Mouse (Mus musculus) MEL (cell line): Measurements from ENCODE around the gene Ednra.

Experiments
- CTCF ChIP-seq, 3 experiments: IDR thresholded peaks in 2 of 3; conservative IDR thresholded peaks in 1 of 3; 2 replicates each; pipeline ENCODE4 v1.5.1; 2011 to 2012; ENCODE audit warnings: low read length in 3 of 3, low read depth in 2 of 3, mild to moderate bottlenecking in 2 of 3, improper control_type of control experiment in 1 of 3, inconsistent platforms in 1 of 3, mixed read lengths in 1 of 3, moderate library complexity in 1 of 3; ENCODE audit not compliant: control insufficient read depth in 1 of 3, insufficient read depth in 1 of 3, poor library complexity in 1 of 3, severe bottlenecking in 1 of 3
- ELF1 ChIP-seq: IDR thresholded peaks from 2 replicates; pipeline ENCODE4 v1.6.1; 2014; ENCODE audit warnings: low read depth, mild to moderate bottlenecking, inconsistent platforms, low read length, improper control_type of control experiment, moderate library complexity
- EP300 ChIP-seq, 2 experiments: IDR thresholded peaks; 2 replicates each; pipeline ENCODE4 v1.6.1; 2011; ENCODE audit warnings: improper control_type of control experiment in 2 of 2, low read length in 2 of 2, low read depth in 1 of 2, mild to moderate bottlenecking in 1 of 2
- MAFK ChIP-seq: IDR thresholded peaks from 2 replicates; pipeline ENCODE4 v1.6.1; 2011; ENCODE audit warnings: low read depth, mild to moderate bottlenecking, low read length, improper control_type of control experiment, borderline replicate concordance
- NRF1 ChIP-seq: IDR thresholded peaks from 2 replicates; pipeline ENCODE4 v1.6.1; 2014; ENCODE audit warnings: low read depth, mild to moderate bottlenecking, inconsistent platforms, low read length, improper control_type of control experiment, moderate library complexity; ENCODE audit not compliant: poor library complexity, insufficient read depth, severe bottlenecking
- SMC3 ChIP-seq: IDR thresholded peaks from 2 replicates; pipeline ENCODE4 v1.6.1; 2011; ENCODE audit warnings: low read depth, low read length, improper control_type of control experiment
- ZMIZ1 ChIP-seq: IDR thresholded peaks from 2 replicates; pipeline ENCODE4 v1.6.1; 2012; ENCODE audit warnings: low read depth, mild to moderate bottlenecking, inconsistent platforms, low read length, improper control_type of control experiment, moderate library complexity

- TF ChIP-seq EP300 (IDR thresholded peaks at IDR 0.05; ENCODE audit: low read depth in 1 of 2, low read length in 2 of 2): no peak
- no peak for TF ChIP-seq ZMIZ1
- TF ChIP-seq ELF1: no peak
- no peak for TF ChIP-seq NRF1
- no peak for TF ChIP-seq SMC3
- TF ChIP-seq MAFK: no peak
- TF ChIP-seq CTCF (IDR thresholded peaks at IDR 0.05 in 2 of 3, conservative IDR thresholded peaks at IDR 0.05 in 1 of 3; ENCODE audit: control insufficient read depth in 1 of 3, insufficient read depth in 1 of 3, low read depth in 2 of 3, low read length in 3 of 3, poor library complexity in 1 of 3, severe bottlenecking in 1 of 3): no peak
Measured at GRCm38 (mm10) chr8:77623677-77624209, 100.5 kb downstream of the Ednra start.
